Mouse (Mus musculus) lung, embryonic 16.5 days (tissue): ENCODE measurements at regions not wholly inside any gene's neighbourhood (a gene's known extent, or its start where the extent isn't known, plus 50 kb on each side); places are given as distances from the start of the nearest gene placed in this dataset.

Experiments used
- ATAC-seq: fragments of 200-750 bp; cut with Nextera tagmentation; 2 replicates; pipeline ENCODE4 v1.8.0; 2017; ENCODE audit warnings: low read depth, mild to moderate bottlenecking, moderate library complexity
- H3K27ac ChIP-seq: fragments of 300-500 bp; sonication (generic); 2 replicates; pipeline ENCODE4 v1.5.1; 2014; ENCODE audit warnings: mild to moderate bottlenecking, control low read depth, low read length
- H3K27me3 ChIP-seq: fragments of 300-500 bp; sonication (generic); 2 replicates; pipeline ENCODE4 v1.6.1; 2014; ENCODE audit warnings: low read depth, low read length, mixed read lengths; ENCODE audit not compliant: control insufficient read depth, insufficient read depth
- H3K36me3 ChIP-seq: fragments of 300-500 bp; sonication (generic); 2 replicates; pipeline ENCODE4 v1.6.1; 2014; ENCODE audit warnings: low read length; ENCODE audit not compliant: control insufficient read depth, insufficient read depth
- H3K4me1 ChIP-seq: fragments of 300-500 bp; sonication (generic); replicated peaks from 2 replicates; pipeline ENCODE4 v1.6.1; 2014; ENCODE audit warnings: low read length, mixed read lengths; ENCODE audit not compliant: control insufficient read depth, insufficient read depth
- H3K4me2 ChIP-seq: fragments of 300-500 bp; sonication (generic); 2 replicates; pipeline ENCODE4 v1.6.1; 2014; ENCODE audit warnings: low read depth, low read length, control low read depth
- H3K4me3 ChIP-seq: fragments of 300-500 bp; sonication (generic); 2 replicates; pipeline ENCODE4 v1.5.1; 2014; ENCODE audit warnings: mild to moderate bottlenecking, low read length, control low read depth
- H3K9ac ChIP-seq: fragments of 300-500 bp; sonication (generic); 2 replicates; pipeline ENCODE4 v1.6.1; 2014; ENCODE audit warnings: low read length, control low read depth
- H3K9me3 ChIP-seq: fragments of 300-500 bp; sonication (generic); 2 replicates; pipeline ENCODE4 v1.6.1; 2016; ENCODE audit warnings: low read length; ENCODE audit not compliant: control insufficient read depth
- WGBS: fragments of 180-500 bp; shearing (Covaris S2); extraction: QIAGEN DNeasy Blood & Tissue Kit; methylation state at CpG from one replicate; pipeline ENCODE4 v1.1.7; 2014; 5-methylcytosine and 5-hydroxymethylcytosine counted together

GRCm38 (mm10) chr16:95826681-95827401 is 125.0 kb downstream of the Ets2 start:
- Histone ChIP-seq H3K27me3 (no peaks in the 10 kb centered on the region), H3K27ac (no peak overlapping the region), H3K4me1 (peaks cover 35% of the 10 kb centered on the region), H3K9me3 (no peaks in the 10 kb centered on the region), H3K9ac (no peak overlapping the region), H3K4me2 (no peak overlapping the region), H3K4me3 (no peak overlapping the region), H3K36me3 (no peaks in the 10 kb centered on the region)
- WGBS: 66% methylated on average over 5 of the region's 5 CpGs
- no peak for ATAC-seq

- ATAC-seq: peak; percentile 37; the same call in 1 of the 2 replicates
- Histone ChIP-seq H3K9me3 (no peaks in the 10 kb centered on the region), H3K4me1 (peaks cover 27% of the 10 kb centered on the region), H3K27ac (peak overlapping the region; percentile 92), H3K4me3 (no peak overlapping the region), H3K4me2 (no peak overlapping the region), H3K27me3 (no peaks in the 10 kb centered on the region), H3K9ac (no peak overlapping the region), H3K36me3 (no peaks in the 10 kb centered on the region)
- 16% methylated on average over 5 of the region's 5 CpGs for WGBS
These were observed 123.8 kb downstream of the Ets2 start for GRCm38 (mm10) chr16:95825723-95826122.

GRCm38 (mm10) chr16:95824720-95825534 is 123.1 kb downstream of the Ets2 start:
- H3K36me3 ChIP-seq: no peaks in the 10 kb centered on the region
- 8% methylated on average over 7 of the region's 7 CpGs for WGBS
- no peaks in the 10 kb centered on the region for H3K27me3 ChIP-seq
- no peaks in the 10 kb centered on the region for H3K9me3 ChIP-seq
- H3K27ac ChIP-seq: peak overlapping the region; percentile 92
- peak overlapping the region; percentile 29; the same call in 1 of the 2 replicates for H3K4me2 ChIP-seq
- H3K4me1 ChIP-seq: peaks cover 29% of the 10 kb centered on the region
- no peak overlapping the region for H3K4me3 ChIP-seq
- peak overlapping the region; percentile 21; the same call in 1 of the 2 replicates for H3K9ac ChIP-seq
- ATAC-seq: peak; percentile 70

- Histone ChIP-seq H3K9me3 (no peaks in the 10 kb centered on the region), H3K27ac (peak overlapping the region; percentile 92), H3K4me1 (peaks cover 29% of the 10 kb centered on the region), H3K4me3 (no peak overlapping the region), H3K36me3 (no peaks in the 10 kb centered on the region), H3K9ac (peak overlapping the region; percentile 47), H3K4me2 (no peak overlapping the region), H3K27me3 (no peaks in the 10 kb centered on the region)
- ATAC-seq: no peak
- 39% methylated on average over 6 of the region's 6 CpGs for WGBS
These were observed 121.9 kb downstream of the Ets2 start for GRCm38 (mm10) chr16:95823803-95824202.

- no peak overlapping the region for H3K4me3 ChIP-seq
- no peaks in the 10 kb centered on the region for H3K27me3 ChIP-seq
- H3K36me3 ChIP-seq: no peaks in the 10 kb centered on the region
- H3K4me1 ChIP-seq: peaks cover 28% of the 10 kb centered on the region
- H3K9me3 ChIP-seq: peaks cover 5% of the 10 kb centered on the region
- no peak overlapping the region for H3K27ac ChIP-seq
- no peak overlapping the region for H3K9ac ChIP-seq
- 67% methylated on average over 7 of the region's 7 CpGs for WGBS
- ATAC-seq: no peak
- H3K4me2 ChIP-seq: no peak overlapping the region
These were observed 119.2 kb downstream of the Ets2 start for GRCm38 (mm10) chr16:95821080-95821479.

GRCm38 (mm10) chr16:95820606-95821005 is 118.7 kb downstream of the Ets2 start:
- H3K27ac ChIP-seq: no peak overlapping the region
- no peak overlapping the region for H3K9ac ChIP-seq
- H3K27me3 ChIP-seq: no peaks in the 10 kb centered on the region
- H3K36me3 ChIP-seq: no peaks in the 10 kb centered on the region
- WGBS: 57% methylated on average over 8 of the region's 8 CpGs
- no peak overlapping the region for H3K4me2 ChIP-seq
- H3K4me3 ChIP-seq: no peak overlapping the region
- no peak for ATAC-seq
- H3K4me1 ChIP-seq: peaks cover 23% of the 10 kb centered on the region
- H3K9me3 ChIP-seq: peaks cover 5% of the 10 kb centered on the region

- Histone ChIP-seq H3K4me2 (no peak overlapping the region), H3K9ac (no peak overlapping the region), H3K4me3 (no peak overlapping the region), H3K36me3 (no peaks in the 10 kb centered on the region), H3K27me3 (no peaks in the 10 kb centered on the region), H3K4me1 (peaks cover 17% of the 10 kb centered on the region), H3K9me3 (peaks cover 5% of the 10 kb centered on the region), H3K27ac (no peak overlapping the region)
- ATAC-seq: no peak
- 80% methylated on average over 1 of the region's 1 CpGs for WGBS
These were observed 118.1 kb downstream of the Ets2 start for GRCm38 (mm10) chr16:95820013-95820412.

GRCm38 (mm10) chr16:95815966-95816365 is 114.1 kb downstream of the Ets2 start:
- no peak overlapping the region for H3K9ac ChIP-seq
- H3K4me3 ChIP-seq: no peak overlapping the region
- no peak overlapping the region for H3K4me2 ChIP-seq
- H3K27me3 ChIP-seq: no peaks in the 10 kb centered on the region
- 93% methylated on average over 13 of the region's 13 CpGs for WGBS
- no peaks in the 10 kb centered on the region for H3K36me3 ChIP-seq
- peaks cover 5% of the 10 kb centered on the region for H3K9me3 ChIP-seq
- no peak for ATAC-seq
- no peak overlapping the region for H3K27ac ChIP-seq
- peaks cover 16% of the 10 kb centered on the region; the same call in 1 of the 2 replicates for H3K4me1 ChIP-seq

- Histone ChIP-seq H3K27me3 (no peaks in the 10 kb centered on the region), H3K4me3 (no peak overlapping the region), H3K4me1 (peaks cover 12% of the 10 kb centered on the region; the same call in 1 of the 2 replicates), H3K9me3 (peaks cover 5% of the 10 kb centered on the region), H3K9ac (no peak overlapping the region), H3K36me3 (no peaks in the 10 kb centered on the region), H3K4me2 (no peak overlapping the region), H3K27ac (no peak overlapping the region)
- ATAC-seq: no peak
- 89% methylated on average over 6 of the region's 6 CpGs for WGBS
These were observed 113.4 kb downstream of the Ets2 start for GRCm38 (mm10) chr16:95815206-95815731.
